9 mouse cellular contexts compared by ENCODE assay signal in genomic region chr6:29347189-29347588, GRCm38 (mm10). TPM values are rescaled to one million over a fixed set of nuclear protein-coding genes. Genes with fewer than 3 reads are reported as not detected.
DNase-seq lines count a peak whose midpoint lies in the region; ATAC-seq and TF ChIP-seq lines count a peak whose summit lies in the region.
"Had no signal": no experiment of that assay in that cellular context is flagged by ENCODE, and none has a peak within 500 bp of the region (broad histone marks: within the 10 kb centered on the region; RNA-seq: fewer than 3 reads in every experiment).

No protein-coding gene starts in this region.

- H3K9me3 ChIP-seq in kidney, postnatal 0 days (replicated peaks; ENCODE audit: low read length): no peaks in the 10 kb centered on the region
- no peaks in the 10 kb centered on the region for H3K9me3 ChIP-seq in embryonic facial prominence, embryonic 10.5 days
- no peaks in the 10 kb centered on the region for H3K9me3 ChIP-seq in hindbrain, postnatal 0 days (ENCODE audit: low read length)

- no peak for TF ChIP-seq POLR2A in myocyte (IDR thresholded peaks at IDR 0.05; ENCODE audit: insufficient read length, low read depth)

- peak overlapping the region; percentile 98 for H3K4me3 ChIP-seq in kidney, postnatal 0 days (replicated peaks; ENCODE audit: low read depth, low read length)
- H3K4me3 ChIP-seq in embryonic facial prominence, embryonic 10.5 days: peak overlapping the region; percentile 71
- peak overlapping the region; percentile 80 for H3K4me3 ChIP-seq in hindbrain, postnatal 0 days (ENCODE audit: low read length)
- H3K4me3 ChIP-seq in myocyte: peak overlapping the region; percentile 92

- ATAC-seq in kidney, postnatal 0 days (replicated peaks; ENCODE audit: low FRiP score, low read depth): no peak
- ATAC-seq in hindbrain, postnatal 0 days: no peak

- H3K27ac ChIP-seq in kidney, postnatal 0 days: peak overlapping the region; percentile 83
- peak overlapping the region; percentile 94 for H3K27ac ChIP-seq in embryonic facial prominence, embryonic 10.5 days (replicated peaks)
- peak overlapping the region; percentile 78 for H3K27ac ChIP-seq in hindbrain, postnatal 0 days

- H3ac ChIP-seq in myocyte (ENCODE audit: control insufficient read depth, insufficient read length): no peak overlapping the region

- H3K36me3 ChIP-seq in kidney, postnatal 0 days (ENCODE audit: insufficient read depth, low read length): no peaks in the 10 kb centered on the region
- peaks cover 7% of the 10 kb centered on the region; the same call in 1 of the 2 replicates for H3K36me3 ChIP-seq in embryonic facial prominence, embryonic 10.5 days (replicated peaks)
- no peaks in the 10 kb centered on the region for H3K36me3 ChIP-seq in hindbrain, postnatal 0 days (ENCODE audit: insufficient read depth, low read length)
- H3K36me3 ChIP-seq in myocyte (ENCODE audit: control insufficient read depth, insufficient read depth): no peaks in the 10 kb centered on the region

- H3K27me3 ChIP-seq in kidney, postnatal 0 days (ENCODE audit: insufficient read depth, low read length): no peaks in the 10 kb centered on the region
- H3K27me3 ChIP-seq in embryonic facial prominence, embryonic 10.5 days (replicated peaks; ENCODE audit: low read depth, poor library complexity, severe bottlenecking): no peaks in the 10 kb centered on the region
- H3K27me3 ChIP-seq in hindbrain, postnatal 0 days (ENCODE audit: insufficient read depth, low read length): no peaks in the 10 kb centered on the region
- no peaks in the 10 kb centered on the region for H3K27me3 ChIP-seq in myocyte (ENCODE audit: control insufficient read depth, insufficient read depth, insufficient read length)

- peak overlapping the region; percentile 60 for H3K4me2 ChIP-seq in kidney, postnatal 0 days (ENCODE audit: low read length)
- peak overlapping the region; percentile 75 for H3K4me2 ChIP-seq in hindbrain, postnatal 0 days (ENCODE audit: low read depth, low read length)
- peak overlapping the region; percentile 96 for H3K4me2 ChIP-seq in myocyte (ENCODE audit: low read depth)

- DNase-seq in kidney, postnatal 0 days (ENCODE audit: low spot score): no peak
- DNase-seq in kidney, postnatal 14 days: no peak
- no peak for DNase-seq in embryonic facial prominence, embryonic 10.5 days (ENCODE audit: low spot score)
- peak; percentile 3 for DNase-seq in hindbrain, postnatal 0 days (ENCODE audit: low spot score)
- no peak for DNase-seq in B cell, adult 2 months
- DNase-seq in adrenal gland, postnatal 14 days: no peak
- no peak for DNase-seq in right cerebral cortex, postnatal 4 days

- H3K79me2 ChIP-seq in myocyte (ENCODE audit: control insufficient read depth, insufficient read depth): peaks cover 42% of the 10 kb centered on the region

- 0 out of 2 replicates have a peak, but pooled peaks cover 3% of the 10 kb centered on the region for H3K4me1 ChIP-seq in kidney, postnatal 0 days (replicated peaks; ENCODE audit: insufficient read depth, low read length)
- peaks cover 17% of the 10 kb centered on the region for H3K4me1 ChIP-seq in embryonic facial prominence, embryonic 10.5 days
- peaks cover 6% of the 10 kb centered on the region; the same call in 1 of the 2 replicates for H3K4me1 ChIP-seq in hindbrain, postnatal 0 days (ENCODE audit: insufficient read depth, low read length)

- no peak for TF ChIP-seq CTCF in kidney, postnatal 0 days (IDR thresholded peaks at IDR 0.05; ENCODE audit: low read depth)
- TF ChIP-seq CTCF in hindbrain, postnatal 0 days (IDR thresholded peaks at IDR 0.05; ENCODE audit: low read depth): no peak

- WGBS in kidney, postnatal 0 days: 38% methylated on average over 7 of the region's 7 CpGs
- 43% methylated on average over 7 of the region's 7 CpGs for WGBS in embryonic facial prominence, embryonic 10.5 days
- WGBS in hindbrain, postnatal 0 days: 29% methylated on average over 7 of the region's 7 CpGs

- peak overlapping the region; percentile 97 for H3K9ac ChIP-seq in kidney, postnatal 0 days (ENCODE audit: low read depth, low read length)
- H3K9ac ChIP-seq in hindbrain, postnatal 0 days (replicated peaks; ENCODE audit: low read length): peak overlapping the region; percentile 73

TF ChIP-seq in myocyte, 11 proteins besides CTCF, POLR2A, EP300 and RAD21:
- TF ChIP-seq USF1 (IDR thresholded peaks at IDR 0.05; ENCODE audit: low read depth) (no peak), SRF (IDR thresholded peaks at IDR 0.05; ENCODE audit: control insufficient read depth, insufficient read length, low read depth) (no peak), MYOG (IDR thresholded peaks at IDR 0.05; ENCODE audit: control insufficient read depth in 1 of 3, insufficient read depth in 1 of 3, insufficient read length in 2 of 3, low read depth in 2 of 3) (no peak), E2F4 (IDR thresholded peaks at IDR 0.05; ENCODE audit: insufficient read depth) (no peak), POLR2AphosphoS2 (IDR thresholded peaks at IDR 0.05; ENCODE audit: insufficient read length, low read depth) (no peak), MYOD1 (IDR thresholded peaks at IDR 0.05; ENCODE audit: control insufficient read depth in 1 of 3, insufficient read length in 2 of 3, low read depth in 2 of 3) (no peak), TCF3 (IDR thresholded peaks at IDR 0.05; ENCODE audit: insufficient read length, low read depth) (no peak), TCF12 (IDR thresholded peaks at IDR 0.05; ENCODE audit: insufficient read depth, poor library complexity, severe bottlenecking) (no peak), CEBPB (IDR thresholded peaks at IDR 0.05; ENCODE audit: insufficient read depth, poor library complexity, severe bottlenecking) (no peak), MAX (IDR thresholded peaks at IDR 0.05; ENCODE audit: low read depth) (no peak), REST (IDR thresholded peaks at IDR 0.05; ENCODE audit: insufficient read depth, insufficient read length) (no peak)

RNA-seq across cellular contexts. Expression of gene Calu, which starts 0.7 kb away (rescaled TPM):
- 271 and 306 TPM in 2 replicates for polyA plus RNA-seq in kidney, postnatal 0 days (2015; fragmentation: Nextera tagmentation; extraction: Ambion mirVana)
- polyA plus RNA-seq in embryonic facial prominence, embryonic 10.5 days (2016; fragmentation: Nextera tagmentation; extraction: Ambion mirVana): 228 and 237 TPM in 2 replicates
- total RNA-seq in hindbrain, postnatal 0 days (2014; rRNA removed): 117 and 119 TPM in 2 replicates
- 131 and 135 TPM in 2 replicates for polyA plus RNA-seq in hindbrain, postnatal 0 days (2015; fragmentation: Nextera tagmentation; extraction: Ambion mirVana)
- 183 TPM for polyA plus RNA-seq in myocyte (2012; fragmentation: generic; extraction: Trizol)
- 165 and 171 TPM in 2 replicates for total RNA-seq in adrenal gland, postnatal 14 days (2021)

RNA-seq across cellular contexts. Expression of gene Fam71f1, which starts 28.2 kb away (rescaled TPM):
- not detected in 2 replicates for polyA plus RNA-seq in kidney, postnatal 0 days (2015; fragmentation: Nextera tagmentation; extraction: Ambion mirVana)
- polyA plus RNA-seq in embryonic facial prominence, embryonic 10.5 days (2016; fragmentation: Nextera tagmentation; extraction: Ambion mirVana): not detected in 2 replicates
- total RNA-seq in hindbrain, postnatal 0 days (2014; rRNA removed): not detected in 2 replicates
- polyA plus RNA-seq in hindbrain, postnatal 0 days (2015; fragmentation: Nextera tagmentation; extraction: Ambion mirVana): 0.13 TPM in 1 of 2 replicates, not detected in the other
- 0.47 TPM for polyA plus RNA-seq in myocyte (2012; fragmentation: generic; extraction: Trizol)
- total RNA-seq in adrenal gland, postnatal 14 days (2021): not detected in 2 replicates
- total RNA-seq: left cerebral cortex, postnatal 25 days had no signal

RNA-seq across cellular contexts. Expression of gene Opn1sw, which starts 41.1 kb away (rescaled TPM):
- 0.26 and 0.47 TPM in 2 replicates for polyA plus RNA-seq in kidney, postnatal 0 days (2015; fragmentation: Nextera tagmentation; extraction: Ambion mirVana)
- 0.25 and 0.40 TPM in 2 replicates for polyA plus RNA-seq in embryonic facial prominence, embryonic 10.5 days (2016; fragmentation: Nextera tagmentation; extraction: Ambion mirVana)
- total RNA-seq in hindbrain, postnatal 0 days (2014; rRNA removed): 2.2 TPM in 1 of 2 replicates, not detected in the other
- 0.44 and 0.63 TPM in 2 replicates for polyA plus RNA-seq in hindbrain, postnatal 0 days (2015; fragmentation: Nextera tagmentation; extraction: Ambion mirVana)
- 0.17 TPM for polyA plus RNA-seq in myocyte (2012; fragmentation: generic; extraction: Trizol)
- total RNA-seq in adrenal gland, postnatal 14 days (2021): not detected in 2 replicates

RNA-seq across cellular contexts. Expression of gene Ccdc136, which starts 48.9 kb away (rescaled TPM):
- polyA plus RNA-seq in kidney, postnatal 0 days (2015; fragmentation: Nextera tagmentation; extraction: Ambion mirVana): 12.1 and 13.8 TPM in 2 replicates
- 18.6 and 23.1 TPM in 2 replicates for polyA plus RNA-seq in embryonic facial prominence, embryonic 10.5 days (2016; fragmentation: Nextera tagmentation; extraction: Ambion mirVana)
- total RNA-seq in hindbrain, postnatal 0 days (2014; rRNA removed): 58.1 and 79.4 TPM in 2 replicates
- 56.4 and 62.0 TPM in 2 replicates for polyA plus RNA-seq in hindbrain, postnatal 0 days (2015; fragmentation: Nextera tagmentation; extraction: Ambion mirVana)
- 16.7 TPM for polyA plus RNA-seq in myocyte (2012; fragmentation: generic; extraction: Trizol)
- total RNA-seq in adrenal gland, postnatal 14 days (2021): 4.9 and 6.3 TPM in 2 replicates
